Mouse (Mus musculus): ENCODE measurements around the gene Atp5j2.
A peak's percentile ranks its signal among the peaks of the same experiment; 100 is the strongest.
"Not testable (repeated sequence)": the region's sequence is repeated elsewhere in the genome, so short reads cannot be mapped to it uniquely, and the experiment has no call there.

Atp5j2 gene

GRCm38 (mm10) chr5:145191962-145192361 is at the start of gene Atp5j2:
Gene Atp5j2, minus strand, starts transcription at chr5:145192062.
- no peak for DNase-seq (ENCODE audit: inconsistent ontology term)

- no peak for DNase-seq (ENCODE audit: inconsistent ontology term)
These were observed 42.8 kb upstream of the Atp5j2 start for GRCm38 (mm10) chr5:145234636-145235035.

GRCm38 (mm10) chr5:145231893-145232411 is 40.1 kb upstream of the Atp5j2 start:
- DNase-seq (ENCODE audit: inconsistent ontology term) = peak; percentile 56

- peak; percentile 99 for DNase-seq (ENCODE audit: inconsistent ontology term)
These were observed 39.6 kb upstream of the Atp5j2 start, which contains the start of gene Zfp655 for GRCm38 (mm10) chr5:145231367-145231871. Gene Zfp655, plus strand, starts transcription at chr5:145231715.

- no peak for DNase-seq (ENCODE audit: inconsistent ontology term)
These were observed 38.8 kb upstream of the Atp5j2 start for GRCm38 (mm10) chr5:145230641-145231040.

- DNase-seq (ENCODE audit: inconsistent ontology term) = not testable (repeated sequence)
These were observed 37.4 kb upstream of the Atp5j2 start for GRCm38 (mm10) chr5:145229283-145229682.

GRCm38 (mm10) chr5:145226453-145226852 is 34.6 kb upstream of the Atp5j2 start:
- no peak for DNase-seq (ENCODE audit: inconsistent ontology term)

- no peak for DNase-seq (ENCODE audit: inconsistent ontology term)
These were observed 31.5 kb upstream of the Atp5j2 start for GRCm38 (mm10) chr5:145223395-145223794.

GRCm38 (mm10) chr5:145222840-145223239 is 31.0 kb upstream of the Atp5j2 start:
- DNase-seq (ENCODE audit: inconsistent ontology term) = peak; percentile 46

- no peak for DNase-seq (ENCODE audit: inconsistent ontology term)
These were observed 28.1 kb upstream of the Atp5j2 start for GRCm38 (mm10) chr5:145219981-145220380.

GRCm38 (mm10) chr5:145218671-145219070 is 26.8 kb upstream of the Atp5j2 start:
- no peak for DNase-seq (ENCODE audit: inconsistent ontology term)

- DNase-seq (ENCODE audit: inconsistent ontology term) = no peak
These were observed 26.3 kb upstream of the Atp5j2 start for GRCm38 (mm10) chr5:145218206-145218605.

- DNase-seq (ENCODE audit: inconsistent ontology term) = no peak
These were observed 25.9 kb upstream of the Atp5j2 start for GRCm38 (mm10) chr5:145217746-145218145.

GRCm38 (mm10) chr5:145214679-145215078 is 22.8 kb upstream of the Atp5j2 start:
- DNase-seq (ENCODE audit: inconsistent ontology term) = no peak

GRCm38 (mm10) chr5:145213505-145213904 is 21.6 kb upstream of the Atp5j2 start:
- DNase-seq (ENCODE audit: inconsistent ontology term) = no peak

- no peak for DNase-seq (ENCODE audit: inconsistent ontology term)
These were observed 20.4 kb upstream of the Atp5j2 start for GRCm38 (mm10) chr5:145212216-145212615.

- DNase-seq (ENCODE audit: inconsistent ontology term) = no peak
These were observed 19.5 kb upstream of the Atp5j2 start for GRCm38 (mm10) chr5:145211340-145211739.

- DNase-seq (ENCODE audit: inconsistent ontology term) = not testable (repeated sequence)
These were observed 16.5 kb upstream of the Atp5j2 start for GRCm38 (mm10) chr5:145208391-145208790.

GRCm38 (mm10) chr5:145207954-145208353 is 16.1 kb upstream of the Atp5j2 start:
- no peak for DNase-seq (ENCODE audit: inconsistent ontology term)

- no peak for DNase-seq (ENCODE audit: inconsistent ontology term)
These were observed 15.5 kb upstream of the Atp5j2 start for GRCm38 (mm10) chr5:145207385-145207784.

- peak; percentile 80 for DNase-seq (ENCODE audit: inconsistent ontology term)
These were observed 13.2 kb upstream of the Atp5j2 start for GRCm38 (mm10) chr5:145205041-145205440.

GRCm38 (mm10) chr5:145203936-145204691 is 12.3 kb upstream of the Atp5j2 start, which contains the start of gene Zkscan5:
Gene Zkscan5, plus strand, starts transcription at chr5:145204562.
- peak; percentile 99 for DNase-seq (ENCODE audit: inconsistent ontology term)

GRCm38 (mm10) chr5:145202446-145202845 is 10.6 kb upstream of the Atp5j2 start:
- no peak for DNase-seq (ENCODE audit: inconsistent ontology term)

Data from Muller cell, postnatal 12 days (primary cell).